In the genomic region with DNA sequence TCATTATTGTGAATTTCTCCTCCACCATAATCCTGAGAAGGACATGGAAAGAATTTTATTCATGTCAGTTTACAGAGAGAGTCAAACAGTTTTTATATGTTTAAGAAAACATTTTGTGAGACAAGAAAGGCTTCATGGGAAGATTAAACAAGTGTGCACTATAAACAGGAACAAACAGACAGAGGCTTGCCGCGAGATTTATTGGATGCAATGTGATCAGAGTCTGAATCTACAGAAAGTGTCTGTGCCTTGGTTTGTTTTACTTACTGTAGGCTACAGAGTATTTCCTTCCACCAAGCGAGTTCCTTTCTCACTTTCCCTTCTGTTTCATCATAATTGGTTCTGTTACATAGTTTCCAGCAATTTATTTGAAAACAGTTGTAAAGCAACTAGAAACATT, we compare ENCODE assay signal across 18 mouse cellular contexts.
"Had no signal": no experiment of that assay in that cellular context is flagged by ENCODE, and none has a peak within 500 bp of the region (broad histone marks: within the 10 kb centered on the region; RNA-seq: fewer than 3 reads in every experiment).

No protein-coding gene starts in this region.

- H3K9me3 ChIP-seq: limb, embryonic 15.5 days; liver, embryonic 12.5 days; midbrain, embryonic 10.5 days; midbrain, embryonic 12.5 days; neural tube, embryonic 13.5 days; neural tube, embryonic 15.5 days; stomach, embryonic 15.5 days had no signal

- H3K9ac ChIP-seq: limb, embryonic 15.5 days; liver, embryonic 12.5 days; liver, embryonic 14.5 days; midbrain, embryonic 12.5 days; neural tube, embryonic 13.5 days; neural tube, embryonic 15.5 days; stomach, embryonic 15.5 days had no signal

- H3K4me3 ChIP-seq: limb, embryonic 15.5 days; liver, embryonic 12.5 days; midbrain, embryonic 10.5 days; midbrain, embryonic 12.5 days; myocyte; neural tube, embryonic 13.5 days; neural tube, embryonic 15.5 days; stomach, embryonic 15.5 days had no signal

- H3K27ac ChIP-seq: limb, embryonic 15.5 days; liver, embryonic 12.5 days; liver, embryonic 14.5 days; midbrain, embryonic 10.5 days; midbrain, embryonic 12.5 days; neural tube, embryonic 13.5 days; neural tube, embryonic 15.5 days; stomach, embryonic 15.5 days; stomach, postnatal 0 days had no signal

- H3K4me2 ChIP-seq: limb, embryonic 15.5 days; liver, embryonic 12.5 days; midbrain, embryonic 12.5 days; neural tube, embryonic 13.5 days; neural tube, embryonic 15.5 days; stomach, embryonic 15.5 days had no signal

- H3K4me1 ChIP-seq: liver, embryonic 12.5 days; midbrain, embryonic 10.5 days; midbrain, embryonic 12.5 days; stomach, embryonic 15.5 days had no signal

- H3K27me3 ChIP-seq: limb, embryonic 15.5 days; liver, embryonic 12.5 days; midbrain, embryonic 12.5 days; neural tube, embryonic 13.5 days; neural tube, embryonic 15.5 days; stomach, embryonic 15.5 days had no signal

- DNase-seq: midbrain, embryonic 14.5 days; retina, postnatal 1 day; right cerebral cortex, adult 18-20 months; right cerebral cortex, postnatal 25 days; thymus, adult 2 months; thymus, postnatal 25 days; thymus, postnatal 4 days had no signal

- ATAC-seq: liver, embryonic 12.5 days; midbrain, embryonic 16.5 days had no signal

- H3K36me3 ChIP-seq: limb, embryonic 15.5 days; liver, embryonic 12.5 days; midbrain, embryonic 10.5 days; midbrain, embryonic 12.5 days; neural tube, embryonic 13.5 days; neural tube, embryonic 15.5 days; stomach, embryonic 15.5 days had no signal
